Mouse (Mus musculus) adrenal gland (tissue): ENCODE data around the gene Zfp280c.

Experiments
- intact Hi-C: fragments of 180-260 bp; cut with DNase I; formaldehyde crosslinking; loops from one replicate; pipeline ENCODE4 v1.15.1; 2025
- long read RNA-seq, 2 experiments: library from polyadenylated mRNA; unstranded; transcript quantifications; one replicate each; pipeline ENCODE4 v2.0.0; 2020; ENCODE audit warnings: borderline replicate concordance in 1 of 2; ENCODE audit not compliant: insufficient replicate concordance in 1 of 2

Zfp280c gene
- long read RNA-seq, experiment 1, full-length matches to known transcripts: 1 of 4 reads
- long read RNA-seq, experiment 1, partial matches to known transcripts: 1 of 4 reads
- long read RNA-seq, experiment 1, other reads (novel, unspliced or antisense): 2 of 4 reads
- long read RNA-seq, experiment 2, partial matches to known transcripts: 0 of 1 reads
- long read RNA-seq, experiment 2, other reads (novel, unspliced or antisense): 1 of 1 reads

- intact Hi-C loops: no loop called here
Measured at GRCm38 (mm10) chrX:48594099-48594760, at the start of gene Zfp280c. TSS of gene Zfp280c (minus strand) at chrX:48594504.

GRCm38 (mm10) chrX:48637032-48637431, 42.7 kb upstream of the Zfp280c start:
- intact Hi-C loops: no loop called here

- intact Hi-C loops: loop anchor here (10.0 kb wide), 1 partner anchor 71 kb away; the partner anchor contains the start of gene Rbmx2
Measured at GRCm38 (mm10) chrX:48624054-48624420, 29.7 kb upstream of the Zfp280c start.

- intact Hi-C loops: loop anchor here (10.0 kb wide), 1 partner anchor 71 kb away; the partner anchor contains the start of gene Rbmx2
Measured at GRCm38 (mm10) chrX:48623379-48624053, 29.2 kb upstream of the Zfp280c start, which contains the start of gene Slc25a14. TSS of gene Slc25a14 (plus strand) at chrX:48623413.

GRCm38 (mm10) chrX:48623049-48623378, 28.7 kb upstream of the Zfp280c start:
- intact Hi-C loops: loop anchor here (10.0 kb wide), 1 partner anchor 72 kb away; the partner anchor contains the start of gene Rbmx2

GRCm38 (mm10) chrX:48604872-48605271, 10.6 kb upstream of the Zfp280c start:
- intact Hi-C loops: no loop called here

GRCm38 (mm10) chrX:48596906-48597305, 2.6 kb upstream of the Zfp280c start:
- intact Hi-C loops: no loop called here

GRCm38 (mm10) chrX:48596053-48596452, 1.7 kb upstream of the Zfp280c start:
- intact Hi-C loops: no loop called here

- intact Hi-C loops: no loop called here
Measured at GRCm38 (mm10) chrX:48593721-48594098, 594 bp downstream of the Zfp280c start.

- intact Hi-C loops: no loop called here
Measured at GRCm38 (mm10) chrX:48583332-48583731, 11.0 kb downstream of the Zfp280c start.

- intact Hi-C loops: loop anchor here (2.0 kb wide), 1 partner anchor 33 kb away; no protein-coding TSS in a partner anchor
Measured at GRCm38 (mm10) chrX:48532175-48532574, 62.1 kb downstream of the Zfp280c start.

- intact Hi-C loops: loop anchor here (10.0 kb wide), 1 partner anchor 102 kb away; no protein-coding TSS in a partner anchor
Measured at GRCm38 (mm10) chrX:48526435-48526834, 67.9 kb downstream of the Zfp280c start.

- intact Hi-C loops: loop anchor here (10.0 kb wide), 1 partner anchor 101 kb away; no protein-coding TSS in a partner anchor
Measured at GRCm38 (mm10) chrX:48525866-48526265, 68.4 kb downstream of the Zfp280c start.

GRCm38 (mm10) chrX:48525332-48525731, 69.0 kb downstream of the Zfp280c start:
- intact Hi-C loops: loop anchor here (10.0 kb wide), 1 partner anchor 101 kb away; no protein-coding TSS in a partner anchor

- intact Hi-C loops: loop anchor here (10.0 kb wide), 1 partner anchor 99 kb away; no protein-coding TSS in a partner anchor
Measured at GRCm38 (mm10) chrX:48523512-48523911, 70.8 kb downstream of the Zfp280c start.

- intact Hi-C loops: loop anchor here (10.0 kb wide), 1 partner anchor 97 kb away; no protein-coding TSS in a partner anchor
Measured at GRCm38 (mm10) chrX:48521651-48522050, 72.7 kb downstream of the Zfp280c start.

- intact Hi-C loops: loop anchor here (10.0 kb wide), 1 partner anchor 95 kb away; no protein-coding TSS in a partner anchor
Measured at GRCm38 (mm10) chrX:48519549-48520085, 74.7 kb downstream of the Zfp280c start.

GRCm38 (mm10) chrX:48518808-48519548, 75.3 kb downstream of the Zfp280c start, which contains the start of gene Rab33a:
TSS of gene Rab33a (plus strand) at chrX:48519285.
- intact Hi-C loops: no loop called here

GRCm38 (mm10) chrX:48518211-48518807, 76.0 kb downstream of the Zfp280c start:
- intact Hi-C loops: no loop called here

- intact Hi-C loops: no loop called here
Measured at GRCm38 (mm10) chrX:48513824-48514223, 80.5 kb downstream of the Zfp280c start.
